Mouse (Mus musculus) midbrain, embryonic 11.5 days (tissue): ENCODE data around the gene Rps2. TPM values are rescaled to one million over a fixed set of nuclear protein-coding genes. Genes with fewer than 3 reads are reported as not detected.

Source experiments
- ATAC-seq: fragments of 200-750 bp; cut with Nextera tagmentation; 2 replicates; pipeline ENCODE4 v1.8.0; 2017; ENCODE audit warnings: moderate TSS enrichment, moderate library complexity; ENCODE audit not compliant: low FRiP score
- DNase-seq: peaks from one replicate; pipeline ENCODE4 v3.0.0; 2015; ENCODE audit warnings: low spot score; ENCODE audit errors: missing footprints
- H3K27ac ChIP-seq: fragments of 300-500 bp; sonication (generic); 2 replicates; pipeline ENCODE4 v1.5.1; 2014; ENCODE audit warnings: low read depth, low read length
- H3K27me3 ChIP-seq: fragments of 300-500 bp; sonication (generic); 2 replicates; pipeline ENCODE4 v1.6.1; 2014; ENCODE audit warnings: mild to moderate bottlenecking, low read length, moderate library complexity, mixed read lengths; ENCODE audit not compliant: control insufficient read depth, insufficient read depth
- H3K36me3 ChIP-seq: fragments of 300-500 bp; sonication (generic); 2 replicates; pipeline ENCODE4 v1.6.1; 2014; ENCODE audit warnings: mild to moderate bottlenecking, low read length, moderate library complexity, mixed read lengths; ENCODE audit not compliant: control insufficient read depth, insufficient read depth
- H3K4me1 ChIP-seq: fragments of 300-500 bp; sonication (generic); 2 replicates; pipeline ENCODE4 v1.6.1; 2014; ENCODE audit warnings: low read length; ENCODE audit not compliant: control insufficient read depth, insufficient read depth
- H3K4me2 ChIP-seq: fragments of 300-500 bp; sonication (generic); 2 replicates; pipeline ENCODE4 v1.6.1; 2014; ENCODE audit warnings: mild to moderate bottlenecking, moderate library complexity
- H3K4me3 ChIP-seq: fragments of 300-500 bp; sonication (generic); 2 replicates; pipeline ENCODE4 v1.5.1; 2014; ENCODE audit warnings: low read depth, low read length
- H3K9ac ChIP-seq: fragments of 300-500 bp; sonication (generic); 2 replicates; pipeline ENCODE4 v1.6.1; 2014; ENCODE audit warnings: low read length
- H3K9me3 ChIP-seq: fragments of 300-500 bp; sonication (generic); 2 replicates; pipeline ENCODE4 v1.6.1; 2016; ENCODE audit warnings: low read length; ENCODE audit not compliant: control insufficient read depth
- WGBS: fragments of 180-500 bp; shearing (Covaris S2); extraction: QIAGEN DNeasy Blood & Tissue Kit; methylation state at CpG from one replicate; pipeline ENCODE4 v1.1.7; 2014; 5-methylcytosine and 5-hydroxymethylcytosine counted together
- polyA plus RNA-seq: library from polyadenylated mRNA; unstranded; fragments of >200 nt; fragmentation: Nextera tagmentation; extraction: Ambion mirVana; gene quantifications from 2 replicates; pipeline ENCODE4 v1.2.1, GENCODE M21; 2014

The Rps2 gene
- polyA plus RNA-seq, 1 experiment from 2014 or later = 1,392 TPM

- 84% methylated on average over 1 of the region's 1 CpGs for WGBS
- Histone ChIP-seq H3K27me3 (no peaks in the 10 kb centered on the region), H3K9me3 (no peaks in the 10 kb centered on the region), H3K9ac (no peak overlapping the region), H3K4me2 (no peak overlapping the region), H3K27ac (no peak overlapping the region), H3K36me3 (no peaks in the 10 kb centered on the region), H3K4me1 (peaks cover 11% of the 10 kb centered on the region), H3K4me3 (no peak overlapping the region)
- DNase-seq (peak; percentile 37), ATAC-seq (no peak)
These were observed 16.6 kb downstream of the Rps2 start for GRCm38 (mm10) chr17:24734513-24734912.

- no peaks in the 10 kb centered on the region for H3K27me3 ChIP-seq
- no peak overlapping the region for H3K27ac ChIP-seq
- H3K4me1 ChIP-seq = peaks cover 11% of the 10 kb centered on the region
- no peaks in the 10 kb centered on the region for H3K9me3 ChIP-seq
- no peaks in the 10 kb centered on the region for H3K36me3 ChIP-seq
- H3K4me2 ChIP-seq = peak overlapping the region; percentile 90
- 87% methylated on average over 7 of the region's 7 CpGs for whole genome bisulfite sequencing
- H3K9ac ChIP-seq = no peak overlapping the region
- ATAC-seq (no peak), DNase-seq (peak; percentile 68)
- no peak overlapping the region for H3K4me3 ChIP-seq
These were observed 17.5 kb downstream of the Rps2 start for GRCm38 (mm10) chr17:24735446-24735845.

DNA sequence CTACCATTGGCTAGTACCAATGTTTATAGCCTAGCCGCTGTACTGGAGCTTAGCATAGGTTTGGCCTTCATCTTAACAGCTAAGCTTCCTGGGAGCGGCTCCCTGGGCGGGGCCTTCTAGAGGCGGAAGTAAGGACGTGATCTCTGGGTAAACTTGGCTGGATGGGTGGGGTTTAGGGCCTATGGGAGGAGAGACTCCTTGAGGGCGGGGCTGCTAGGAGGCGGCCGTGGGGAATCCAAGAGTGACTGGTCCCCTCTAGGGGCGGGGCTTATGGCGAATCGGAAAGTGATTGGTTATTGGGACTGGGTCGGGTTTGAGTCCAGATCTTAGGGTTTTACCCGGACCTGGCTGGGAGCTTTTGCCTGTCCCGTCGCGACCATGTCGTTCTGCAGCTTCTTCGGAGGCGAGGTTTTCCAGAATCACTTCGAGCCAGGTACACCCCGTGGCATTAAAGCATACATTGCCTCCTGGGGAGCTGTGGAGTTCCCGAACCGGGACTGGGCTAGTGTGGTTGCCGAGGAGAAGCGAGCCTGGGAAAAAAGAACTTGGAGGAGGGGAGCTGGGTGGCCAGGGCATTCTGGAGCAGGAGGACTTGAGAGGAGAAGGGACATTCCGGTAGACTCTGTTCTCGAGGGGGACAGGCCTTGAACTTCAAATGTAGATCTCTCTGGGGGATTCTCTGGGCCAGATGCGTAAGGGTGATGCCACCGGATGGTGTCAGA, 18.6 kb downstream of the Rps2 start, which contains the start of gene Msrb1:
Msrb1 (plus strand) TSS at position 313 of the 722 bp plus-strand sequence.
- Histone ChIP-seq H3K9me3 (no peaks in the 10 kb centered on the region), H3K4me3 (peak within 1 kb of the TSS; percentile 56), H3K27ac (no peak within 1 kb of the TSS), H3K4me2 (peak within 1 kb of the TSS; percentile 90), H3K36me3 (no peaks in the 10 kb centered on the region), H3K27me3 (no peaks in the 10 kb centered on the region), H3K9ac (peak within 1 kb of the TSS; percentile 68), H3K4me1 (peaks cover 11% of the 10 kb centered on the region)
- peak; percentile 98 for ATAC-seq
- peak; percentile 98 for DNase-seq
- WGBS = 1% methylated on average over 29 of the region's 29 CpGs

DNA sequence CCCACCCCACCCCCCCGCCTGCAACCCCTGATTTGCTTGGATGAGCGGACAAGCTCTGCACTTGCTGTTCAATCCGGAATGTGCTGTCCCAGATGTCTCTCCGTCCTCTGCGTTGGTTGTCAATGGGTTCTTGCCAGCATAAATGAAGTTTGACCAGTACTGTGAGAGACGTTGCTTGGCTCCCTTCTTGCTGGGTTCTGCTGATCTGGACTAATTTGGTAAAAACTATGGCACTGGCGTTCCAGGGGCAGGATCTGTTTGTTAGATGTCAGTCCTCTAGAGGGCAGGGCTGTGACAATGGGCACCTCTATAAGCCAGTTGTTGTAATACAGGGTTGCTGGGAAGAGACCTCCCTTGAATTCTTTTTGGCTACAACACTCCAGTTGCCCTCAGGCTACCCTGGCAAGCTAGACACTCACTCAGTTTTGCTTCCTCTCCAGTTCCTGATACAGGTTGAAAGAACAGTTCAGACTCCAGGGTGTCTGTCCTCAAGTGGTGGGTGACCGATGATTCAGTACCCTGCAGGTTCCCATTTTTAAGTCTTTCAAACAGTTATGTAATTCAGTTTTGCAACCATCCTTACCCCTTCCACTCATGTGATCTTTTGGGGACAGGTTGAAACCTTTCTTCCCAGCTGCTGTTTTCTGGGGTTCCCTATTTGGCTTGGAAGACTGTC, 19.4 kb downstream of the Rps2 start:
- peak; percentile 81 for DNase-seq

DNA sequence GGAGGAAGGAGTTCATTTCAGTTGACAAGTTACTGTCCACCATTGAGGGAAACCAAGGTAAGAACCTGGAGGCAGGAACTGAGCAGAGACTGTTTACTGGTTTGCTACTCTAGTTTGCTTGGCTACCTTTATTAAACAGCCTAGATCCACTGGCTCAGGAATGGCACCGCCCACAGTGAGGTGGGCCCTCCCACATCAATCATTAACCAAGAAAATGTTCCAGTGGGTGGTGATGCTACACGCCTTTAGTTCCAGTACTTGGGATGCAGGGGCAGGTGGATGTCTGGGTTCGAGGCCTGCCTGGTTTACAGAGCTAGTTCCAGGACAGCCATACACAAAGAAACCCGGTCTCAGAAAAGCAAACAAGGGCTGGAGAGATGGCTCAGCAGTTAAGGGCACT, 20.3 kb downstream of the Rps2 start:
- 83% methylated on average over 4 of the region's 4 CpGs for WGBS
- H3K9me3 ChIP-seq = no peaks in the 10 kb centered on the region
- H3K4me1 ChIP-seq = peaks cover 11% of the 10 kb centered on the region
- H3K36me3 ChIP-seq = no peaks in the 10 kb centered on the region
- H3K27me3 ChIP-seq = no peaks in the 10 kb centered on the region
- ATAC-seq (no peak), DNase-seq (peak; percentile 31)
- no peak overlapping the region for H3K9ac ChIP-seq
- H3K4me2 ChIP-seq = no peak overlapping the region
- H3K27ac ChIP-seq = no peak overlapping the region
- no peak overlapping the region for H3K4me3 ChIP-seq

More for the DNA sequence above, 19.4 kb downstream of the Rps2 start:
- 31% methylated on average over 8 of the region's 8 CpGs for WGBS
- Histone ChIP-seq H3K4me2 (peak overlapping the region; percentile 90), H3K4me3 (peak overlapping the region; percentile 56), H3K9ac (no peak overlapping the region), H3K27me3 (no peaks in the 10 kb centered on the region), H3K9me3 (no peaks in the 10 kb centered on the region), H3K36me3 (no peaks in the 10 kb centered on the region), H3K4me1 (peaks cover 11% of the 10 kb centered on the region), H3K27ac (no peak overlapping the region)
- no peak for ATAC-seq

DNA sequence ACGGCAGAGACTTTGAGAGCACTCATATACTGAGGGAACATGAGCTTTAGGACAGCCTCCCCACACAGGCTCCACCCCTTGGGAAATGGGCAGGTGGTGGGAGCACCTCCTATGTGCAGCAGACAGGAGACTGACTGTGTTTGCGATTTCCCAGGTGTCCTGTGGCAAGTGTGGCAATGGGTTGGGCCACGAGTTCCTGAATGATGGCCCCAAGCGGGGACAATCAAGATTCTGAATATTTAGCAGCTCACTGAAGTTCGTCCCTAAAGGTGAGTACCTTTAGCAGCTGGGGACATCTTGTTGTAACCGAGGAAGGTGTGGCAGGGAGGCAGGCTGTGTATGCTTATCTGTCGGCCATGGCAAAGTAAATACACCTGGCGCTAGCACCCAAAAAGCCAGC, 22.0 kb downstream of the Rps2 start:
- WGBS = 81% methylated on average over 8 of the region's 8 CpGs
- H3K9me3 ChIP-seq = no peaks in the 10 kb centered on the region
- peak; percentile 21 for DNase-seq

GRCm38 (mm10) chr17:24742307-24742706, 24.4 kb downstream of the Rps2 start:
- Histone ChIP-seq H3K4me2 (no peak overlapping the region), H3K27ac (no peak overlapping the region), H3K36me3 (no peaks in the 10 kb centered on the region), H3K4me3 (no peak overlapping the region), H3K4me1 (peaks cover 1% of the 10 kb centered on the region; the same call in 1 of the 2 replicates), H3K9me3 (no peaks in the 10 kb centered on the region), H3K9ac (no peak overlapping the region), H3K27me3 (no peaks in the 10 kb centered on the region)
- WGBS = 90% methylated on average over 8 of the region's 8 CpGs
- ATAC-seq = no peak
- DNase-seq = peak; percentile 8

More for the DNA sequence above, 22.0 kb downstream of the Rps2 start:
- Histone ChIP-seq H3K27ac (no peak overlapping the region), H3K36me3 (no peaks in the 10 kb centered on the region), H3K4me2 (no peak overlapping the region), H3K4me3 (no peak overlapping the region), H3K4me1 (peaks cover 11% of the 10 kb centered on the region), H3K27me3 (no peaks in the 10 kb centered on the region), H3K9ac (no peak overlapping the region)
- no peak for ATAC-seq

- ATAC-seq = no peak
- Histone ChIP-seq H3K4me2 (no peak overlapping the region), H3K9ac (no peak overlapping the region), H3K9me3 (no peaks in the 10 kb centered on the region), H3K4me1 (no peaks in the 10 kb centered on the region), H3K36me3 (no peaks in the 10 kb centered on the region), H3K27me3 (no peaks in the 10 kb centered on the region), H3K27ac (no peak overlapping the region), H3K4me3 (no peak overlapping the region)
- DNase-seq = peak; percentile 19
- 76% methylated on average over 5 of the region's 5 CpGs for WGBS
These were observed 26.0 kb downstream of the Rps2 start for GRCm38 (mm10) chr17:24743896-24744295.

GRCm38 (mm10) chr17:24744381-24744780, 26.5 kb downstream of the Rps2 start:
- no peaks in the 10 kb centered on the region for H3K27me3 ChIP-seq
- H3K4me1 ChIP-seq = no peaks in the 10 kb centered on the region
- DNase-seq (peak; percentile 69), ATAC-seq (no peak)
- H3K4me2 ChIP-seq = no peak overlapping the region
- no peak overlapping the region for H3K9ac ChIP-seq
- H3K9me3 ChIP-seq = no peaks in the 10 kb centered on the region
- 72% methylated on average over 3 of the region's 3 CpGs for WGBS
- H3K4me3 ChIP-seq = no peak overlapping the region
- H3K27ac ChIP-seq = no peak overlapping the region
- H3K36me3 ChIP-seq = no peaks in the 10 kb centered on the region
